In genomic region chr4:151106468-151106867, GRCm38 (mm10) we compare ENCODE assay signal across 15 mouse cellular contexts. TPM values are rescaled to one million over a fixed set of nuclear protein-coding genes. Genes with fewer than 3 reads are reported as not detected.
DNase-seq lines count a peak whose midpoint lies in the region; ATAC-seq and TF ChIP-seq lines count a peak whose summit lies in the region.
"Had no signal": no experiment of that assay in that cellular context is flagged by ENCODE, and none has a peak within 500 bp of the region (broad histone marks: within the 10 kb centered on the region; RNA-seq: fewer than 3 reads in every experiment).

No protein-coding gene starts in this region.

- H3K27ac ChIP-seq in layer of hippocampus, adult 2 months, result peak overlapping the region; percentile 96
- H3K27ac ChIP-seq in hindbrain, embryonic 14.5 days, result peak overlapping the region; percentile 95
- 0 out of 2 replicates have a peak overlapping the region, but pooled peaks have one; percentile 40 for H3K27ac ChIP-seq in olfactory bulb, adult 2 months (ENCODE audit: insufficient read depth, low read depth, low read length)
- H3K27ac ChIP-seq: limb, embryonic 12.5 days had no signal

- no peak for TF ChIP-seq POLR2A in olfactory bulb, adult 2 months (IDR thresholded peaks at IDR 0.05; ENCODE audit: insufficient read depth, low read depth, low read length)

- no peaks in the 10 kb centered on the region for H3K36me3 ChIP-seq in hindbrain, embryonic 14.5 days (replicated peaks; ENCODE audit: control insufficient read depth, insufficient read depth)
- H3K36me3 ChIP-seq: limb, embryonic 12.5 days had no signal

- 27% methylated on average over 10 of the region's 10 CpGs for WGBS in hindbrain, embryonic 14.5 days
- WGBS in olfactory bulb, adult 2 months, result 10% methylated on average over 10 of the region's 10 CpGs

- H3K4me2 ChIP-seq in hindbrain, embryonic 14.5 days (replicated peaks), result peak overlapping the region; percentile 68

- peak; percentile 41 for DNase-seq in cerebellum, adult 9-10 months
- DNase-seq in cerebellum, adult 11-12 months, result no peak
- DNase-seq in layer of hippocampus, adult 2 months (ENCODE audit: low spot score in 2 of 2), result no peak
- no peak for DNase-seq in layer of hippocampus, adult 9-10 months (ENCODE audit: low spot score)
- no peak for DNase-seq in hindbrain, embryonic 14.5 days (ENCODE audit: low spot score)
- DNase-seq in adrenal gland, postnatal 14 days, result no peak
- DNase-seq in adrenal gland, adult 18-20 months (ENCODE audit: low spot score in 2 of 2), result no peak
- DNase-seq: adrenal gland, postnatal 25 days; kidney, postnatal 25 days; lung, postnatal 14 days had no signal

- ATAC-seq in hindbrain, embryonic 14.5 days (ENCODE audit: low FRiP score), result no peak

- no peak for TF ChIP-seq CTCF in layer of hippocampus, adult 2 months (conservative IDR thresholded peaks at IDR 0.05)
- no peak for TF ChIP-seq CTCF in olfactory bulb, adult 2 months (IDR thresholded peaks at IDR 0.05; ENCODE audit: insufficient read depth, low read depth, low read length)

- no peaks in the 10 kb centered on the region for H3K9me3 ChIP-seq in hindbrain, embryonic 14.5 days (ENCODE audit: control insufficient read depth, low read length)

- H3K4me1 ChIP-seq in hindbrain, embryonic 14.5 days (replicated peaks; ENCODE audit: control insufficient read depth, insufficient read depth, low read length), result peaks cover 44% of the 10 kb centered on the region
- H3K4me1 ChIP-seq in olfactory bulb, adult 2 months (ENCODE audit: control insufficient read depth, insufficient read depth, low read length), result peaks cover 26% of the 10 kb centered on the region

- H3K27me3 ChIP-seq in hindbrain, embryonic 14.5 days (ENCODE audit: control insufficient read depth, insufficient read depth, low read length), result no peaks in the 10 kb centered on the region

- peak overlapping the region; percentile 91 for H3K4me3 ChIP-seq in layer of hippocampus, adult 2 months
- peak overlapping the region; percentile 75 for H3K4me3 ChIP-seq in hindbrain, embryonic 14.5 days (replicated peaks; ENCODE audit: low read length)
- H3K4me3 ChIP-seq in olfactory bulb, adult 2 months (ENCODE audit: insufficient read depth, low read depth, low read length), result peak overlapping the region; percentile 38

- H3K9ac ChIP-seq in hindbrain, embryonic 14.5 days, result peak overlapping the region; percentile 92

RNA-seq across cellular contexts. Expression of gene Gm13090, which starts 17.1 kb away (rescaled TPM):
- total RNA-seq in layer of hippocampus, adult 2 months (2021), result not detected
- polyA plus RNA-seq in hindbrain, embryonic 14.5 days (2014; fragmentation: Nextera tagmentation; extraction: Ambion mirVana), result 0.30 and 0.36 TPM in 2 replicates
- not detected in 2 replicates for polyA plus RNA-seq in olfactory bulb, adult 2 months (2012; ENCODE audit: insufficient read depth, insufficient read length, low replicate concordance, missing spikeins)
- not detected in 2 replicates for total RNA-seq in adrenal gland, postnatal 14 days (2021)
- total RNA-seq in adrenal gland, adult 18-20 months (2021), result not detected
- total RNA-seq: adrenal gland, postnatal 25 days; gastrocnemius, adult 8-10 months; MEL; neutrophil, adult 5-6 weeks had no signal
- polyA plus RNA-seq: limb, embryonic 12.5 days had no signal

RNA-seq across cellular contexts. Expression of gene Vamp3, which starts 48.7 kb away (rescaled TPM):
- 10 to 100 TPM; 27.3 to 31.3 TPM for total RNA-seq in layer of hippocampus, adult 2 months (2021)
- 29.9 and 43.2 TPM in 2 replicates for polyA plus RNA-seq in hindbrain, embryonic 14.5 days (2014; fragmentation: Nextera tagmentation; extraction: Ambion mirVana)
- polyA plus RNA-seq in olfactory bulb, adult 2 months (2012; ENCODE audit: insufficient read depth, insufficient read length, low replicate concordance, missing spikeins), result not detected in 2 replicates
- 83.9 and 85.7 TPM in 2 replicates for total RNA-seq in adrenal gland, postnatal 14 days (2021)
- 10 to 100 TPM; 60.4 to 72.5 TPM for total RNA-seq in adrenal gland, adult 18-20 months (2021)

Comparison
In these comparisons a context has a peak if more than half of its experiments do, and no peak if none do; other contexts are left out.
1. H3K27ac ChIP-seq: peak in every context shown above with its lines; median percentile 96 in layer of hippocampus, adult 2 months; 95 in hindbrain, embryonic 14.5 days; 40 in olfactory bulb, adult 2 months.
2. H3K4me3 ChIP-seq: peak in every context shown above with its lines; median percentile 91 in layer of hippocampus, adult 2 months; 75 in hindbrain, embryonic 14.5 days; 38 in olfactory bulb, adult 2 months.